Mouse (Mus musculus) embryonic stem cell, embryonic (primary cell): ENCODE data around the gene Mgmt.

ENCODE experiments used
- CTCF ChIA-PET, 4 experiments: fragments of 300-600 bp in 2 of 4; fragments of 350-600 bp in 2 of 4; sonication (Branson Sonifier 250); formaldehyde crosslinking; loops; one replicate each; lab custom pipeline; 2022; ENCODE audit warnings: inconsistent platforms in 2 of 4; lab: Charles Lee
- POLR2A ChIA-PET, 4 experiments: fragments of 300-600 bp in 2 of 4; fragments of 350-600 bp in 2 of 4; sonication (Branson Sonifier 250); formaldehyde crosslinking; loops; one replicate each; lab custom pipeline; 2022; ENCODE audit warnings: antibody characterized with exemption in 4 of 4, inconsistent platforms in 1 of 4; lab: Charles Lee

Gene Mgmt

DNA sequence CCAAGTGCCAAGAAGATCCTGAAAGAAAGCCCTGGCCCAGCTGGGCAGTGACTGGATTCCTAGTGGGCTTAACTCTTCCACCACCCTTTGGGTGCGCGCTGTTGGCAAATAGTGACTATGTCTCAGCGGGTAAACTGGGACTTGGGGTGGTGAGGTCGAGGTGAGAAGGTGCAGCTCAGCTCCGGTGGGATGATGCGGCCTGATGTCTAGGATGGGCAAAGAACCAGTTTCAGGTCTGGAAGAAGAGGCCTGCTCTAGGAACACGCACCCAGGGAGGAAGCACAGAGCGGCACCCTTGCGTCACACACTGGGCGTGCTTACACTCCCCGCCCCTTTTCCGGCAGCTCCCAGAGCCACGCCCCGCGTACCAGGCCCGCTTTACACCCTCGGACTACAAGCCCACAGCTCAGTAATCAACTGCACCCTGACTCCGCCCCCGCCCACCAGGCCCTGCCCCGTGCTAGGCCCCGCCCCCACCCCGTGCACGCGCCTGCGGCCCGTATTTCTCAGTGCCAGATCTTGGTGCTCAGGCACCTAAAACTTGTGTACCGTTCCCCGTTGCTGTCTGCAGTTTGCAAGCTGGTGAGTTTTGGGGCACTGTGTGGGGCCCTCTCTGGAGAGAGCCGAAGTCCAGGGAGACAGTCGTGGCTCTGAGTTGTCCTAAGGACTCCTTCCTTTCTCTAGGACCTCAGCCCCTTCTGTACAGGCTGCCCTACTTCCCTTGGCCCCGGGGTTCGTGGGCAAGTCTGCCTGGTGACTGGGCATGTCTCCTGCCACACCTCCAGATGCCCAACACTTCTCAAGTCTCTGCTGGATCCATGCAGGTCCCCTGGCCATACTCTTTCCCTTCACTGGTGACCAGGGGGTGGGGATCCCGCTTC lies at the start of gene Mgmt:
Gene Mgmt (plus strand): TSS at position 509 of the 881 bp plus-strand sequence.
- ChIA-PET CTCF (interaction anchor here in 2 of 4 experiments (0.6 to 0.7 kb wide), 2 partner anchors 254 to 424 kb away, joined by 3 read pairs; no protein-coding TSS in a partner anchor), POLR2A (interaction anchor here (0.5 to 2.2 kb wide), 47 partner anchors 11 to 1178 kb away, joined by 3 to 48 read pairs (median 4); partner anchors contain the start of genes 9430038I01Rik (in 1 of the 4), Glrx3 (in 1 of the 4) and Mki67 (in 1 of the 4))

DNA sequence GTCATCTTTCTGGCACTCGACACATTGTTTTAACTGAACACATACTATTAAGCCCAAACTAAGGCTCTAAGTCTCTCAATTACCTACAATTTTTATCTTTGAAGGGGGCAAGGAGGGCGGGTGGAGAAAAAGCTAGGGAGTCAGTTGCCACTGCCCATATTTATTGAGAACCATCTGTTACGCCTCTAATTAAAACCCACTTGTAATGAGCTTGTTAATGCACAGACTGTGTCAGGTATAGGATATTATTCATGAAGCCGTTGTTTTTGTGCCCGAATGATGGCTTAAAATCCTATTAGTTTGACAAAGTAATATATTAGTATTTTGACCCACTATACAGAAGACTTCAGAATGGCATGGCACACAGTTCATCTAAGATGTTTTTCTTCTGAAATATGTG lies 49.6 kb upstream of the Mgmt start:
- ChIA-PET CTCF (no interaction called here), POLR2A (interaction anchor here in 2 of 4 experiments (0.8 to 1.8 kb wide), 4 partner anchors 27 to 408 kb away, joined by 3 to 4 read pairs (median 4); partner anchors contain the start of gene Mgmt (in 2 of the 2))

DNA sequence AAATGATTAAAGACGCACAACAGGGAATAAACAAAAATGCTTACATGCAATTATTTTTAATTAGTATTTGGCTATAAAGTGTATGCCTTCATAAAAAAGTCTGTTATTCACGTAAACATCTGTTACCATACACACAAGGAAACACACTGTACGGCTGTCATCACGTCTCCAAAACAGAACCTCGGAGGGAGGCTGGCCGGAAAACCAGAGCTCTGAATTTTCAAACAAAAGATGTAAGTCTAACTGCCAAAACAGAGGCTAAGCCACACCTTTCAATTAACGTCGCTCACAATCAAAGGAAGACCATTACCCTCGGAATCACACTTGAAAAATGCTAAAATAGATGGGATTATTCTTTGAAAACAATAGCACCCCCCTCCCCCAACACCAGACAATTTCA lies 49.1 kb upstream of the Mgmt start:
- CTCF ChIA-PET = interaction anchor here in 1 of 4 experiments (0.7 kb wide), 1 partner anchor 197 kb away, joined by 7 read pairs; no protein-coding TSS in a partner anchor
- POLR2A ChIA-PET = interaction anchor here in 2 of 4 experiments (0.8 to 1.8 kb wide), 4 partner anchors 27 to 407 kb away, joined by 3 to 4 read pairs (median 4); partner anchors contain the start of gene Mgmt (in 2 of the 2)

DNA sequence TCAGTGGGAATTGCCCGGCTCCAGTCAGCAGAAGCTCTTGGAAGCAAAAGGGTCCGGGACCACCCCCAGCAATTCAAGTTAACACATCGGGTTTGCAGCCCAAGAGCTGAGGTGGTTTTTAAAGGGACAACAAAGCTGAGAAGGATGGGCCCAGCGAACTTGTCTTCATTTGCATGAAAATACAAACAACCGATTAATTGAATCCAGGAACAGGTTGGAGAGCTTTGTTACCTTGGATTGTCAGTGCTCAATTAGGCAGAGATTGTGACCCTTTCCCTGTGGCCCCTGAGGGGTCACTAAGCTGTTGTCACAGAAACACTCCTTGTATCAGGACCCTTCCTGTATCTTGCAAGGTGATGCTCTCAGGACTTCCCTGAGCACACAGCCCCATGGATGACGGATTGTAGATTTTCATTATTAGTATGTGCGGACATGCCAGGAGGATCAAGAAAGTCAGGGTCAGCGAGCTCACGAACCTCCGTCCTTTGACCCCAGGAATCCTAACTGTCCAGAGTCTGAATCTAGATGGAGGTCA lies 48.3 kb upstream of the Mgmt start:
- ChIA-PET CTCF (interaction anchor here in 2 of 4 experiments (0.5 to 0.7 kb wide), 2 partner anchors 196 to 206 kb away, joined by 3 to 7 read pairs; no protein-coding TSS in a partner anchor), POLR2A (interaction anchor here in 2 of 4 experiments (1.1 to 1.8 kb wide), 2 partner anchors 26 to 48 kb away, joined by 4 to 6 read pairs; no protein-coding TSS in a partner anchor)

- ChIA-PET CTCF (no interaction called here), POLR2A (no interaction called here)
Measured at GRCm38 (mm10) chr7:136847601-136848000, 46.8 kb upstream of the Mgmt start.

GRCm38 (mm10) chr7:136848761-136849160 lies 45.7 kb upstream of the Mgmt start:
- POLR2A ChIA-PET = no interaction called here
- CTCF ChIA-PET = no interaction called here

DNA sequence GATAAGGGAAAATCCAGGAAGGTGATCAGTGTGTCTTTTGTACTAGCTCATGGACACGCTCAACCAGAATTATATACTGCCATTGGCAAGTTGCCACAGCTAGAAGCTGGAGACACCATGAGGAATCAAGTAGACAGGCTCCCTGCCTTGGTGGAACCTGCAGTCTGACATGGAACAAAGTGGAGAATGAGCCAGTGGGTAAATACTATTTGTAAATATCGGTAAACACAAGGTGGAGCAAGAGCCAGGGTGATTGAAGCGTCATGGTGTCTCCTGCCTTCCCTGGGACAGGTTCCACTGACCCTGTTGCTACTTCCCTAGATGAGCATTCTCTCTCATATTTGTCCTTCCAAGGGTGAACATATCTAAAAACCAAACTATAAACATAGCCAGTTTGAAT lies 44.6 kb upstream of the Mgmt start:
- CTCF ChIA-PET = no interaction called here
- POLR2A ChIA-PET = no interaction called here

GRCm38 (mm10) chr7:136850339-136850738 lies 44.1 kb upstream of the Mgmt start:
- POLR2A ChIA-PET = no interaction called here
- CTCF ChIA-PET = no interaction called here

DNA sequence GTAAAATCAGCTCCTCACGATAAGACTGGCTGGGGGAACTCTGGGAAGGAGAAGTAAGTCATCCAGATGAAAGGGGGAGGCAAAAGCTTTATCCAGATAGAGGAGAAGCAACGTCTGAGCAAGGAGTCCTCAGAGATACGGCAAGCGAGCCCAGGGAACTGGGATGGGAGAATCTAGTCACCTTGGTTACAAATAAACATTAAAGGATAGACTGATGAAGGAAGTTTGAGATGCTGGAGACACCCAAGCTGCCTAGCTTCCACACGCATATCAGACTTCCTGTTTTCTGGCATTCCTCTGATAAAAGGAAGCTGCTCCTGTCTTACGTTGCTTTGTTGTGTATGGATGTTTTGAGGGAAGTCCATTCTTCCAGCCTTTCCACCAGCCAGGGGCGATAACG lies 42.5 kb upstream of the Mgmt start:
- ChIA-PET POLR2A (no interaction called here), CTCF (no interaction called here)

DNA sequence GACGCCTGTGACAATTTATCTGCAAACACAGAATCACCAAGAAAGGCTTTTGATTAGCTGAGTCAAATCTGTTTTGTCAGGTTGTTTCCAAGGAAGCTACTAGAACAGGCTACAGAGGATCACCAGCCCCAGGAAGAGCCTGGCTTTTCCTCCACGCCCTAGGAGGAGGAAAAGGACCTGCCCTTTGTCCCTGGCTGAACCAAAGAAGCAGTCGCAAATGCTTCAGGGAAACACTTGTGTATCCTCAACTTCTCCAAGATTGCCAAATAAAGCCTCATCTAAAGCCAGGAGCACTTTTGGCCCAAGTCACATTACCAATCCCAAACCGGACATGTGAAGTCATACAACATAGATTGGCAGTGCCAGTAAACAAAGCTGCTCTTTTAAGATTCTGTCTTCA lies 41.7 kb upstream of the Mgmt start:
- CTCF ChIA-PET = no interaction called here
- POLR2A ChIA-PET = no interaction called here

- CTCF ChIA-PET = no interaction called here
- POLR2A ChIA-PET = interaction anchor here in 2 of 4 experiments (0.6 to 1.9 kb wide), 3 partner anchors 29 to 277 kb away, joined by 3 to 5 read pairs (median 3); partner anchors contain the start of gene Mgmt (in 2 of the 2)
Measured at GRCm38 (mm10) chr7:136864677-136865463, 29.5 kb upstream of the Mgmt start.

DNA sequence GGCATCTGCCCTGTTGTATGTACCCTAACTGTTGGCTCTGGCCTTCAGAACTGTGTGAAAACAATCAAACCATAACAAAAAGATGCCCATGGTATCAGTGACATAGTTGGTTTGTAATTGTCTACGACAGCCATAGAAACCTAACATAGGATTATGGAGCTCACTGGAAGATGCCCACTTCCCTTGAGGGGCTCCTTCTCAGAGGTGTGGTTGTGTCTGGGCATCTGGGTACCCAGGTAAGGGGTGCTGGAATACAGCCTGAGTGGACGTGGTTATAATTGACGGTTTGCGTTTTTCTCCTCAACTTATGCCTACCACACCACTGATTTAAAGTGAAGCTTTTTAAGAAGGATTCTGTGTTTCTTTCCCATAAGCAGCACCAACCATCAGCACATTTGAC lies 28.5 kb upstream of the Mgmt start:
- ChIA-PET CTCF (no interaction called here), POLR2A (no interaction called here)

DNA sequence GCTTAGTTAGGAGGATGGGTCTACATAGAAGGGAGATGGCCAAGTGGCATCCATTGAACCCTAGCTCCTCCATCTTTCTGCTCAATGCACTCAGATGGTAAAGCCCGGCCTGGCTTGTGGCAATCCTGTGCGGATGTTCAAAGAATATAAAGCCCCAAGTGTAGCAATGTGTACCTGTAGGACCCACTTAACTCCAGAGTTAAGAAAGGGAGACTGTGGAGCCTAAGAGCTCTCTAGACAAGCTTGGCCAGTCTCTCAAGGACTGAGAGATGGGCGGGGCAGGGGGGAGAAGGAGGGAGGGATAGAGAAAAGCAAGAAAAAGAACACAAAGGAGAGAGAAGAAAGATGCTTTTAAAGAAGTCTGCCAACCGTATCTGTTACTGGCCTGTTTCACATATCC lies 27.9 kb upstream of the Mgmt start:
- ChIA-PET POLR2A (interaction anchor here in 1 of 4 experiments (0.5 kb wide), 1 partner anchor 882 kb away, joined by 4 read pairs; no protein-coding TSS in a partner anchor), CTCF (interaction anchor here in 1 of 4 experiments (0.6 kb wide), 1 partner anchor 52 kb away, joined by 4 read pairs; no protein-coding TSS in a partner anchor)

DNA sequence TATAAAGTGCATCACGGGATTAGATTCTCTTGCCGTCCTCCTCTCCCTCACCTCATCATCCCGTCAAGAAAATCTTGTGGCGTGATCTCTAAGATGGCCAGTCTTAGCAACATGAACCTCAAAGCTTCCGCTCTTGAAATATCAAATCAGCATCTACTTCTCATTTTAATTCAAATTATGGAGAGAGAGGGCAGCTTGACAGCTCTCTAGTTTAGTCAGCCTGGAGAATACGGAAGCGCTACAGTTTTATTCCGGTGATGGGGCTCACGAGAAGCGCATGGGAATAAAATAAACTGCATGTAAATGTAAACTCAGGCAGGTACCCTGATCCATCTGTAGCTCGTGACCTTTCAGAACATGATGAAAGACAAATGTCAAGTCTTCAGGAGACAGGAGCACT lies 22.9 kb upstream of the Mgmt start:
- POLR2A ChIA-PET = interaction anchor here in 2 of 4 experiments (0.6 to 1.8 kb wide), 5 partner anchors 19 to 42 kb away, joined by 3 to 12 read pairs (median 4); partner anchors contain the start of gene Mgmt (in 2 of the 2)
- CTCF ChIA-PET = interaction anchor here in 2 of 4 experiments (0.5 to 1.1 kb wide), 3 partner anchors 126 to 447 kb away, joined by 3 to 8 read pairs (median 3); no protein-coding TSS in a partner anchor

DNA sequence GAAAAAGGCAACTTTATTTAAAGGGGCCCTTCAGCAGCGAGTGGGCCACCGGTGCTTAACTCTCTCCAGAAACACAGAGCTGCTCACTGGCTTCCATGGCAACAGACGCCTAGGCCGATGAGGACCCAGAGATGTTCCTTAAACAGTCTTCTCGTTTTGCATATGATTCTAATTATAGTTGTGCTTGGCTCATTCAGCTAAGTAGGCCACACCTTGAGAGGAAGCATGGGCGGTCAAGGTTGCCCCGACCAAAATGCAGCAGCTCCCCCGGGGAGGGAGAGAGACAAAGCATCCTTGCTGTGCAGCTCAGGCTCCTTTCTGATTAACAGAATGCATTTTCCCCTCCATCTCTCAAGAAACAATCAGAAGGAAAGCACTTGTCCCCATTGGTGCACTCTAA lies 22.4 kb upstream of the Mgmt start:
- ChIA-PET POLR2A (interaction anchor here in 2 of 4 experiments (0.5 to 1.8 kb wide), 8 partner anchors 18 to 377 kb away, joined by 3 to 12 read pairs (median 4); partner anchors contain the start of gene Mgmt (in 2 of the 2)), CTCF (interaction anchor here in 2 of 4 experiments (0.5 to 1.1 kb wide), 3 partner anchors 125 to 447 kb away, joined by 3 to 8 read pairs (median 3); no protein-coding TSS in a partner anchor)

DNA sequence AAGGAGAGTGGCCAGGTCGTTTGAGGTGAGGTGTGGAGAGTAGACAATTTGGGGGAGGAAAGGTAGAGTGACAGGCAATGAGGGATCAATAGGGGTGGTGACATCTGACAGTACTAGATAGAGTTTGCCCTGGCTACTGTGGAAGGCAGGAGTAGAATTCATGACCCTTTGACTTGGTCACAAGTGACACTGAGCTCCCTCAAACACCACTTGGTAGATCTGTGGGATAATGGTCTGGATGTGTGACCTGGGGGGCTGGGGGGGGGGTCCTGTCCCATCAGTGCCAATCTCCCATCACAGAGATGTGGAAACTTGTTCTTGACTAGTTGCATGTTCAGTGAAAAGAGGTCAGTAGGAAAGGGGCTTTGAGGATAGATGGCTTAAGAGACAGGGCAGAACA lies 20.0 kb upstream of the Mgmt start:
- ChIA-PET CTCF (interaction anchor here in 1 of 4 experiments (0.6 kb wide), 1 partner anchor 109 kb away, joined by 4 read pairs; no protein-coding TSS in a partner anchor), POLR2A (no interaction called here)

- ChIA-PET CTCF (no interaction called here), POLR2A (interaction anchor here in 2 of 4 experiments (1.1 to 1.8 kb wide), 2 partner anchors 14 kb away, joined by 6 to 8 read pairs; partner anchors contain the start of gene Mgmt (in 2 of the 2))
Measured at GRCm38 (mm10) chr7:136880386-136880785, 14.0 kb upstream of the Mgmt start.

DNA sequence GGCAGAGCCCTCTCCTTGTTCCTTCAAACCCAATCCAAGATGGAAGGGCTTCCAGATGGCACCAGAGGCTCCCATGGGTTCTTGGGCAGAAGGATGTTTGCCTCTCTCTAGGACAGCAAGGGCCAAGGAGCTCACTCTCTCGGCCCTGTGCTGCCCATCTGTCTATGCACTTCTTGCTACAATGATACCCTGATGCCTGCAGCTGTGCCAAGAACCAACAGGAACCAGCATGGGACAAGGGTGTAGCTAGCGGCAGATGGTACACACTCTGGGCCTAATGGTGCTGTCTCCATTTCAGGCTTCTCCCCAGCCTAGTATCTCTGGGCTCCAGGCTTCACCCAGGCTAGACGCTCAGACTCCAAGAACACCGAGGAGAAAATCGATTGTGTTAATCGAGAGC lies 6.3 kb upstream of the Mgmt start:
- CTCF ChIA-PET = no interaction called here
- POLR2A ChIA-PET = no interaction called here
